Mouse (Mus musculus): ENCODE data around the gene Casp8.

GRCm38 (mm10) chr1:58762576-58762975 lies 32.6 kb upstream of the Casp8 start:
- TF ChIP-seq CTCF (IDR thresholded peaks at IDR 0.05; ENCODE audit: borderline replicate concordance, control insufficient read depth, extremely low read depth, insufficient read depth, low read length, poor library complexity) (no peak), POLR2A (IDR thresholded peaks at IDR 0.05; ENCODE audit: control insufficient read depth, extremely low read depth, insufficient read depth, low read length, poor library complexity) (no peak)
